Mouse (Mus musculus): ENCODE measurements around the gene 1110065P20Rik.

- TF ChIP-seq GATA1 (IDR thresholded peaks at IDR 0.05; ENCODE audit: borderline replicate concordance, low read length) = no peak
- no peak for TF ChIP-seq FLI1 (IDR thresholded peaks at IDR 0.05; ENCODE audit: low read length)
Measured at GRCm38 (mm10) chr4:124881341-124881908, 30.4 kb upstream of the 1110065P20Rik start.
